Mouse (Mus musculus) heart, adult 2 months (tissue): ENCODE measurements at regions not wholly inside any gene's neighbourhood (a gene's known extent, or its start where the extent isn't known, plus 50 kb on each side); places are given as distances from the start of the nearest gene placed in this dataset.

Experiments
- DNase-seq, 2 experiments: peaks; one replicate each; pipeline ENCODE4 v3.0.0; 2021
- H3K27ac ChIP-seq: fragments of 200-600 bp; 2 replicates; pipeline ENCODE4 v1.8.1; 2022
- H3K27me3 ChIP-seq: fragments of 200-500 bp; 2 replicates; pipeline ENCODE4 v1.6.1; 2012; ENCODE audit warnings: mild to moderate bottlenecking, low read length, inconsistent platforms, mixed read lengths; ENCODE audit not compliant: control insufficient read depth, insufficient read depth
- H3K36me3 ChIP-seq: fragments of 200-500 bp; 2 replicates; pipeline ENCODE4 v1.6.1; 2012; ENCODE audit warnings: low read length, inconsistent platforms; ENCODE audit not compliant: control insufficient read depth, insufficient read depth
- H3K4me1 ChIP-seq: fragments of 200-500 bp; 2 replicates; pipeline ENCODE4 v1.6.1; 2011; ENCODE audit warnings: low read length; ENCODE audit not compliant: control insufficient read depth, insufficient read depth
- H3K4me3 ChIP-seq: fragments of 200-600 bp; 2 replicates; pipeline ENCODE4 v1.8.1; 2022
- H3K79me2 ChIP-seq: fragments of 200-500 bp; replicated peaks from 2 replicates; pipeline ENCODE4 v1.6.1; 2012; ENCODE audit warnings: mild to moderate bottlenecking, inconsistent platforms, low read length, moderate library complexity, mixed read lengths; ENCODE audit not compliant: control insufficient read depth, insufficient read depth
- H3K9ac ChIP-seq: fragments of 200-500 bp; 2 replicates; pipeline ENCODE4 v1.6.1; 2012; ENCODE audit warnings: low read depth, mild to moderate bottlenecking, control low read depth, inconsistent platforms, low read length, mixed read lengths
- CTCF ChIP-seq: fragments of 200-600 bp; IDR thresholded peaks from 2 replicates; pipeline ENCODE4 v1.8.1; 2022; ENCODE audit warnings: antibody characterized with exemption, mild to moderate bottlenecking, moderate library complexity
- EP300 ChIP-seq: fragments of 200-500 bp; IDR thresholded peaks from 2 replicates; pipeline ENCODE4 v1.6.1; 2011; ENCODE audit warnings: low read depth, low read length, control low read depth; ENCODE audit not compliant: insufficient read depth
- POLR2A ChIP-seq: fragments of 200-500 bp; IDR thresholded peaks from 2 replicates; pipeline ENCODE4 v1.6.1; 2011; ENCODE audit warnings: mild to moderate bottlenecking, low read depth, low read length, control low read depth; ENCODE audit not compliant: insufficient read depth
- WGBS: fragments of 180-500 bp; shearing (Covaris S2); methylation state at CpG from one replicate; pipeline ENCODE4 v1.1.7; 2018; 5-methylcytosine and 5-hydroxymethylcytosine counted together
- intact Hi-C: fragments of 180-260 bp; cut with DNase I; formaldehyde crosslinking; loops from one replicate; pipeline ENCODE4 v1.15.1; 2025

GRCm38 (mm10) chr10:15248899-15249298, 530.9 kb upstream of the Gje1 start:
- TF ChIP-seq POLR2A (no peak), EP300 (no peak), CTCF (no peak)
- no peaks in the 10 kb centered on the region for H3K4me1 ChIP-seq
- H3K9ac ChIP-seq = no peak overlapping the region
- no peaks in the 10 kb centered on the region for H3K79me2 ChIP-seq
- no peak overlapping the region for H3K4me3 ChIP-seq
- DNase-seq = no peak
- H3K36me3 ChIP-seq = no peaks in the 10 kb centered on the region
- H3K27ac ChIP-seq = no peak overlapping the region
- intact Hi-C loops = no loop called here
- H3K27me3 ChIP-seq = no peaks in the 10 kb centered on the region
- 88% methylated on average over 3 of the region's 3 CpGs for WGBS

DNA sequence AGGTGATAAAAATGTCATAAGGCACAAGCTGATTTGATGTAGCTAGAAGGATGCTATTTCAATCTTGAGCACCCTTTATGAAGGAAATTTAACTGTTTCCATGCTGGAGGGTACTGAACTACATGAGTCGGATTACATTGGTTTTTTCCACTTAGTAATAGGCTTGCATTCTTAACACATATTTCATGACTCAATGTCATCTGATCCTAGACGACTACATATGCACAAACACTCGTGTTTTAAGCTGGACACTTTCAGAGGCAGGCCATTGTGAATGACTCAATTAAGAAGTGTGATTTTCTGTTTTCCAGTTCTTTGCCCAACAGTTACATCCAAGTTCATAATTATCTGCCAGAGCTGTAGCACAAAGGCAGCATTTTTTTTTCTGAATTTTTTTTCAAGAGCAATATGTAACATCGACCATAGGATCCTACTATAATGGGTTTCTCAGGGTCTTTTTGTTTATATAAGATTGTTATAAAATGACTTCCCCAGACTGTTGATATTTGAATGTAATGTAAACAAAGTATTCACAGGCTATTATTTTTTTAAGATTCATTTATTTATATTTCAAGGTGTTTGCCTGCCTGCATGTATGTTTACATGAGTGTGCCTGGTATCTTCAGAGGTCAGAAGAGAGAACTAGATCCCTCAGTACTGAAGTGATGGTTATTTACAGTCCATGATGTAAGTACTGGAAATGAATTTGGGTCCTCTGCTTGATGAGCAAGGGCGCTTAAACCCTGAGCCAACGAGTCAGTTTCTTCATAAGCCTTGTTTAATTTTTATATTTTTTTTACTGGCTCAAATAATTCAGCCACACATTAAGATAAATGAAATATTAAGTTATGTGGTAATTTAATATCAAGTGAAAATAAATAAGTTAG, 526.6 kb upstream of the Gje1 start:
- H3K36me3 ChIP-seq = no peaks in the 10 kb centered on the region; the same call in 1 of the 2 replicates
- intact Hi-C loops = no loop called here
- WGBS = 67% methylated on average over 6 of the region's 6 CpGs
- H3K9ac ChIP-seq = no peak overlapping the region
- H3K27ac ChIP-seq = no peak overlapping the region
- H3K4me3 ChIP-seq = no peak overlapping the region
- H3K27me3 ChIP-seq = no peaks in the 10 kb centered on the region
- H3K79me2 ChIP-seq = no peaks in the 10 kb centered on the region
- no peaks in the 10 kb centered on the region for H3K4me1 ChIP-seq
- DNase-seq = no peak
- TF ChIP-seq CTCF = no peak
- no peak for TF ChIP-seq EP300
- TF ChIP-seq POLR2A = no peak

DNA sequence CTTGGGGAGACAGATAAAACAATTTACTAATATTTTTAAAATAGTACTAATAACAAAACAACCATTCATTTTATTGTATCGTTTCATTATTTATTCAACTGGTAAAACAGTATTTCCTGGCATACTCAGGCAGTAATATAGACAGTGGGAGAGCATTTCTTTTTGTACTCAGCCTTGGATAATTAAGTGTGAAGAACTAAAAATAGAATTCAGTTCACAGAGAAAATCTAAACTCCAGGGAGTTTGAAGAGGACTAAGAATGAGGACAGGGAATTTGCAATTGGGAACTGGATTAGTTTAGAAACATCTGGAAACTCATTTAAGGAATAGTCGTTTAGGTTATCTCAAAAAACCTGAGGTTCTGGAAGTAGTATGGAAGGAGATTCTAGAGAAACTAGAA, 525.4 kb upstream of the Gje1 start:
- Histone ChIP-seq H3K27me3 (no peaks in the 10 kb centered on the region), H3K4me3 (no peak overlapping the region), H3K27ac (no peak overlapping the region), H3K4me1 (no peaks in the 10 kb centered on the region), H3K36me3 (no peaks in the 10 kb centered on the region; the same call in 1 of the 2 replicates), H3K79me2 (no peaks in the 10 kb centered on the region), H3K9ac (no peak overlapping the region)
- WGBS = 25% methylated on average over 2 of the region's 2 CpGs
- TF ChIP-seq CTCF (no peak), POLR2A (no peak), EP300 (no peak)
- intact Hi-C loops = no loop called here
- no peak for DNase-seq

- intact Hi-C loops = no loop called here
- DNase-seq = no peak
Measured at GRCm38 (mm10) chr10:15218883-15219282, 500.9 kb upstream of the Gje1 start.

DNA sequence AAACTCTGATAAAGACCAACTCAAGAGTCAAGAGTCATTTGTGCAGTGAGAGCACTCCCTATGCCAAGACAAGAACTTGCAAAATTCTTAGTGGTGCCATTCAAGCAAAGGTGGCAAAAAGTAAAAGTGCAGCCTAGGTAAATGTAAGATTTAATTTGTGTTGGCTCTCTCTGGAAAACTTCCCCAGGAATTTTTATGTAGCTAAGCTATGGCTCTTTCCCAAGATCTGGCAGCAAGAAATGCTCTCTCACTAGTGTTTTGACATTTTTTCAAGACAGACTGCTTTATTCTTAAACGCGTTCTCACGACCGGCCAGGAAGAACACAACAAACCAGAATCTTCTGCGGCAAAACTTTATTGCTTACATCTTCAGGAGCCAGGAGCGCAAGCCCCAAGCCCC, 461.6 kb upstream of the Gje1 start:
- Histone ChIP-seq H3K27ac (no peak overlapping the region), H3K4me1 (no peaks in the 10 kb centered on the region), H3K27me3 (no peaks in the 10 kb centered on the region), H3K9ac (no peak overlapping the region), H3K79me2 (no peaks in the 10 kb centered on the region), H3K4me3 (no peak overlapping the region), H3K36me3 (no peaks in the 10 kb centered on the region)
- WGBS = 91% methylated on average over 6 of the region's 6 CpGs
- intact Hi-C loops = loop anchor here (10.0 kb wide), 1 partner anchor 445 kb away; no protein-coding TSS in a partner anchor
- no peak for TF ChIP-seq EP300
- no peak for TF ChIP-seq CTCF
- TF ChIP-seq POLR2A = no peak
- DNase-seq = no peak

More at GRCm38 (mm10) chr10:15218883-15219282, 500.9 kb upstream of the Gje1 start:
- no peak overlapping the region for H3K9ac ChIP-seq
- H3K36me3 ChIP-seq = no peaks in the 10 kb centered on the region
- H3K4me1 ChIP-seq = no peaks in the 10 kb centered on the region
- H3K79me2 ChIP-seq = no peaks in the 10 kb centered on the region
- H3K4me3 ChIP-seq = no peak overlapping the region
- WGBS = 59% methylated on average over 3 of the region's 3 CpGs
- no peak overlapping the region for H3K27ac ChIP-seq
- TF ChIP-seq CTCF (no peak), POLR2A (no peak), EP300 (no peak)
- H3K27me3 ChIP-seq = no peaks in the 10 kb centered on the region

- DNase-seq = no peak
- H3K9ac ChIP-seq = no peak overlapping the region
- WGBS = 50% methylated on average over 1 of the region's 1 CpGs
- intact Hi-C loops = loop anchor here (10.0 kb wide), 1 partner anchor 440 kb away; no protein-coding TSS in a partner anchor
- no peak overlapping the region for H3K27ac ChIP-seq
- TF ChIP-seq EP300 = no peak
- TF ChIP-seq POLR2A = no peak
- TF ChIP-seq CTCF = no peak
- H3K79me2 ChIP-seq = no peaks in the 10 kb centered on the region
- no peaks in the 10 kb centered on the region for H3K4me1 ChIP-seq
- no peaks in the 10 kb centered on the region for H3K36me3 ChIP-seq
- no peaks in the 10 kb centered on the region for H3K27me3 ChIP-seq
- no peak overlapping the region for H3K4me3 ChIP-seq
Measured at GRCm38 (mm10) chr10:15174421-15174820, 456.4 kb upstream of the Gje1 start.
